Mouse (Mus musculus) liver, adult 2 months (tissue): ENCODE results near the gene Drc7. TPM values are rescaled to one million over a fixed set of nuclear protein-coding genes. Genes with fewer than 3 reads are reported as not detected.

Source experiments
- DNase-seq: peaks from one replicate; pipeline ENCODE4 v3.0.0-alpha.2; 2011; ENCODE audit warnings: low read depth, low spot score; ENCODE audit errors: extremely low read depth
- H3K27ac ChIP-seq: fragments of 200-500 bp; replicated peaks from 2 replicates; pipeline ENCODE4 v1.5.1; 2012; ENCODE audit warnings: low read depth, mild to moderate bottlenecking, control low read depth, inconsistent platforms, low read length; ENCODE audit not compliant: insufficient read depth
- H3K27me3 ChIP-seq: fragments of 200-500 bp; 2 replicates; pipeline ENCODE4 v1.6.1; 2012; ENCODE audit warnings: mild to moderate bottlenecking, moderate library complexity, low read length, inconsistent platforms; ENCODE audit not compliant: control insufficient read depth, insufficient read depth
- H3K36me3 ChIP-seq: fragments of 200-500 bp; 2 replicates; pipeline ENCODE4 v1.6.1; 2012; ENCODE audit warnings: low read length, inconsistent platforms; ENCODE audit not compliant: control insufficient read depth, insufficient read depth
- H3K4me1 ChIP-seq: fragments of 200-500 bp; 2 replicates; pipeline ENCODE4 v1.6.1; 2011; ENCODE audit warnings: low read length; ENCODE audit not compliant: control insufficient read depth, insufficient read depth
- H3K4me3 ChIP-seq: fragments of 200-500 bp; 2 replicates; pipeline ENCODE4 v1.5.1; 2011; ENCODE audit warnings: low read depth, mild to moderate bottlenecking, control low read depth, low read length, moderate library complexity; ENCODE audit not compliant: insufficient read depth
- H3K79me2 ChIP-seq: fragments of 200-500 bp; 2 replicates; pipeline ENCODE4 v1.6.1; 2012; ENCODE audit warnings: inconsistent platforms, mild to moderate bottlenecking, low read length, moderate library complexity; ENCODE audit not compliant: control insufficient read depth, insufficient read depth
- H3K9ac ChIP-seq: fragments of 200-500 bp; 2 replicates; pipeline ENCODE4 v1.6.1; 2012; ENCODE audit warnings: low read depth, mild to moderate bottlenecking, control low read depth, inconsistent platforms, low read length
- CTCF ChIP-seq: fragments of 200-500 bp; IDR thresholded peaks from 2 replicates; pipeline ENCODE4 v1.5.1; 2011; ENCODE audit warnings: low read depth, low read length, control low read depth
- POLR2A ChIP-seq: fragments of 200-500 bp; IDR thresholded peaks from 2 replicates; pipeline ENCODE4 v1.6.1; 2011; ENCODE audit warnings: low read length, control low read depth; ENCODE audit not compliant: insufficient read depth; ENCODE audit errors: extremely low read depth
- WGBS: fragments of 180-500 bp; shearing (Covaris S2); methylation state at CpG from one replicate; pipeline ENCODE4 v1.1.7; 2018; 5-methylcytosine and 5-hydroxymethylcytosine counted together
- polyA plus RNA-seq: library from polyadenylated mRNA; depleted of rRNA; stranded (reverse); fragments of >200 nt; gene quantifications from 2 replicates; pipeline ENCODE4 v1.2.3, GENCODE M21; 2012
- total RNA-seq: library from RNA; depleted of rRNA; stranded (reverse); fragments of >200 nt; gene quantifications from 2 replicates; pipeline ENCODE4 v1.2.3, GENCODE M21; 2014

Gene Drc7
- total and polyA plus RNA-seq, 2 experiments = not detected

- H3K79me2 ChIP-seq = no peaks in the 10 kb centered on the region
- no peak overlapping the region for H3K9ac ChIP-seq
- TF ChIP-seq POLR2A (no peak), CTCF (peak; percentile 41)
- WGBS = 52% methylated on average over 3 of the region's 3 CpGs
- H3K4me3 ChIP-seq = no peak overlapping the region
- no peaks in the 10 kb centered on the region for H3K27me3 ChIP-seq
- peak; percentile 48 for DNase-seq
- no peaks in the 10 kb centered on the region for H3K4me1 ChIP-seq
- H3K36me3 ChIP-seq = no peaks in the 10 kb centered on the region
- no peak overlapping the region for H3K27ac ChIP-seq
Measured at GRCm38 (mm10) chr8:95067582-95067981, 12.7 kb downstream of the Drc7 start.

GRCm38 (mm10) chr8:95075504-95075903, 20.6 kb downstream of the Drc7 start:
- 65% methylated on average over 3 of the region's 3 CpGs for WGBS
- TF ChIP-seq POLR2A (no peak), CTCF (no peak)
- Histone ChIP-seq H3K36me3 (no peaks in the 10 kb centered on the region), H3K9ac (no peak overlapping the region), H3K4me1 (no peaks in the 10 kb centered on the region), H3K27ac (no peak overlapping the region), H3K4me3 (no peak overlapping the region), H3K79me2 (no peaks in the 10 kb centered on the region), H3K27me3 (no peaks in the 10 kb centered on the region)
- no peak for DNase-seq

- DNase-seq = no peak
- Histone ChIP-seq H3K27me3 (no peaks in the 10 kb centered on the region), H3K4me3 (no peak overlapping the region), H3K9ac (no peak overlapping the region), H3K4me1 (no peaks in the 10 kb centered on the region), H3K36me3 (no peaks in the 10 kb centered on the region), H3K27ac (no peak overlapping the region), H3K79me2 (no peaks in the 10 kb centered on the region)
- TF ChIP-seq CTCF (no peak), POLR2A (no peak)
- WGBS = 81% methylated on average over 17 of the region's 17 CpGs
Measured at GRCm38 (mm10) chr8:95076151-95076550, 21.2 kb downstream of the Drc7 start.

GRCm38 (mm10) chr8:95078055-95078454, 23.2 kb downstream of the Drc7 start:
- peaks cover 3% of the 10 kb centered on the region; the same call in 1 of the 2 replicates for H3K4me1 ChIP-seq
- 87% methylated on average over 3 of the region's 3 CpGs for WGBS

GRCm38 (mm10) chr8:95079305-95079704, 24.4 kb downstream of the Drc7 start:
- Histone ChIP-seq H3K4me3 (no peak overlapping the region), H3K27me3 (no peaks in the 10 kb centered on the region), H3K36me3 (no peaks in the 10 kb centered on the region), H3K79me2 (no peaks in the 10 kb centered on the region), H3K4me1 (peaks cover 3% of the 10 kb centered on the region; the same call in 1 of the 2 replicates), H3K9ac (no peak overlapping the region), H3K27ac (no peak overlapping the region)
- TF ChIP-seq CTCF (no peak), POLR2A (no peak)
- no peak for DNase-seq
- WGBS = 93% methylated on average over 4 of the region's 4 CpGs

More at GRCm38 (mm10) chr8:95078055-95078454, 23.2 kb downstream of the Drc7 start:
- no peak for TF ChIP-seq CTCF
- TF ChIP-seq POLR2A = no peak
- Histone ChIP-seq H3K79me2 (no peaks in the 10 kb centered on the region), H3K27me3 (no peaks in the 10 kb centered on the region), H3K4me3 (no peak overlapping the region), H3K9ac (no peak overlapping the region), H3K27ac (no peak overlapping the region), H3K36me3 (no peaks in the 10 kb centered on the region)
- no peak for DNase-seq

GRCm38 (mm10) chr8:95080381-95081341, 25.8 kb downstream of the Drc7 start, which contains the start of gene Katnb1:
TSS of gene Katnb1 (plus strand) at chr8:95081186.
- Histone ChIP-seq H3K27ac (peak within 1 kb of the TSS; percentile 27), H3K9ac (peak within 1 kb of the TSS; percentile 65), H3K4me3 (peak within 1 kb of the TSS; percentile 84), H3K27me3 (no peaks in the 10 kb centered on the region), H3K79me2 (no peaks in the 10 kb centered on the region), H3K36me3 (no peaks in the 10 kb centered on the region), H3K4me1 (peaks cover 3% of the 10 kb centered on the region; the same call in 1 of the 2 replicates)
- peak; percentile 99 for DNase-seq
- under 1% methylated on average over 47 of the region's 47 CpGs for WGBS
- TF ChIP-seq CTCF (no peak), POLR2A (0 out of 2 replicates have a peak, but pooled peaks have one; percentile 29)
